Mouse (Mus musculus) liver, embryonic 14.5 days (tissue): ENCODE measurements around the gene Eid2. TPM values are rescaled to one million over a fixed set of nuclear protein-coding genes. Genes with fewer than 3 reads are reported as not detected.

ENCODE experiments used
- ATAC-seq: fragments of 200-750 bp; cut with Nextera tagmentation; 2 replicates; pipeline ENCODE4 v1.8.0; 2017; ENCODE audit warnings: moderate number of reproducible peaks, mild to moderate bottlenecking, moderate library complexity; ENCODE audit not compliant: insufficient read depth
- DNase-seq, 3 experiments: peaks; one replicate each; pipeline ENCODE4 v3.0.0-alpha.2; 2012 to 2013; ENCODE audit warnings: low read depth in 3 of 3, low spot score in 3 of 3
- H3K27ac ChIP-seq: fragments of 300-500 bp; sonication (generic); 2 replicates; pipeline ENCODE4 v1.5.1; 2014; ENCODE audit warnings: moderate library complexity, mild to moderate bottlenecking, control low read depth, inconsistent platforms
- H3K27me3 ChIP-seq: fragments of 300-500 bp; sonication (generic); 2 replicates; pipeline ENCODE4 v1.6.1; 2014; ENCODE audit warnings: mild to moderate bottlenecking, low read length, moderate library complexity; ENCODE audit not compliant: control insufficient read depth, insufficient read depth
- H3K36me3 ChIP-seq: fragments of 300-500 bp; sonication (generic); replicated peaks from 2 replicates; pipeline ENCODE4 v1.6.1; 2014; ENCODE audit warnings: low read depth; ENCODE audit not compliant: control insufficient read depth, insufficient read depth
- H3K4me1 ChIP-seq, 2 experiments: fragments of 200-500 bp in 1 of 2; fragments of 300-500 bp in 1 of 2; sonication (generic) in 1 of 2; replicated peaks; 2 replicates each; pipeline ENCODE4 v1.6.1; 2012 to 2014; ENCODE audit warnings: antibody characterized with exemption in 1 of 2, inconsistent platforms in 1 of 2, low read length in 1 of 2; ENCODE audit not compliant: control insufficient read depth in 2 of 2, insufficient read depth in 2 of 2
- H3K4me2 ChIP-seq: fragments of 300-500 bp; sonication (generic); 2 replicates; pipeline ENCODE4 v1.6.1; 2014; ENCODE audit warnings: low read depth, mild to moderate bottlenecking, control low read depth, moderate library complexity
- H3K4me3 ChIP-seq, 2 experiments: fragments of 200-500 bp in 1 of 2; fragments of 300-500 bp in 1 of 2; sonication (generic) in 1 of 2; 2 replicates each; pipeline ENCODE4 v1.5.1; 2012 to 2014; ENCODE audit warnings: low read depth in 2 of 2, low read length in 2 of 2, mild to moderate bottlenecking in 2 of 2, control low read depth in 1 of 2, inconsistent platforms in 1 of 2, moderate library complexity in 1 of 2; ENCODE audit not compliant: insufficient read depth in 1 of 2
- H3K9ac ChIP-seq: fragments of 300-500 bp; sonication (generic); replicated peaks from 2 replicates; pipeline ENCODE4 v1.6.1; 2014; ENCODE audit warnings: mild to moderate bottlenecking, control low read depth, moderate library complexity
- H3K9me3 ChIP-seq: fragments of 300-500 bp; sonication (generic); 2 replicates; pipeline ENCODE4 v1.6.1; 2016; ENCODE audit warnings: low read length, mixed read lengths; ENCODE audit not compliant: control insufficient read depth
- CTCF ChIP-seq: IDR thresholded peaks from 2 replicates; pipeline ENCODE4 v1.5.1; 2016; ENCODE audit warnings: antibody characterized with exemption, low read depth, control low read depth
- EP300 ChIP-seq: IDR thresholded peaks from 2 replicates; pipeline ENCODE4 v1.6.1; 2016; ENCODE audit warnings: antibody characterized with exemption, low read depth
- WGBS: fragments of 180-500 bp; shearing (Covaris S2); extraction: QIAGEN DNeasy Blood & Tissue Kit; methylation state at CpG from one replicate; pipeline ENCODE4 v1.1.7; 2014; ENCODE audit not compliant: insufficient replicate concordance; 5-methylcytosine and 5-hydroxymethylcytosine counted together
- polyA plus RNA-seq, 2 experiments: library from polyadenylated mRNA; depleted of rRNA in 1 of 2; stranded (reverse) in 1 of 2; unstranded in 1 of 2; fragments of >200 nt; fragmentation: Nextera tagmentation in 1 of 2; extraction: Ambion mirVana in 1 of 2; gene quantifications; 2 replicates each; pipeline versions ENCODE4 v1.2.1 to v1.2.3; 2012 to 2014

Gene Eid2
- polyA plus RNA-seq, 2 experiments: 0.38 to 2.3 TPM

DNA sequence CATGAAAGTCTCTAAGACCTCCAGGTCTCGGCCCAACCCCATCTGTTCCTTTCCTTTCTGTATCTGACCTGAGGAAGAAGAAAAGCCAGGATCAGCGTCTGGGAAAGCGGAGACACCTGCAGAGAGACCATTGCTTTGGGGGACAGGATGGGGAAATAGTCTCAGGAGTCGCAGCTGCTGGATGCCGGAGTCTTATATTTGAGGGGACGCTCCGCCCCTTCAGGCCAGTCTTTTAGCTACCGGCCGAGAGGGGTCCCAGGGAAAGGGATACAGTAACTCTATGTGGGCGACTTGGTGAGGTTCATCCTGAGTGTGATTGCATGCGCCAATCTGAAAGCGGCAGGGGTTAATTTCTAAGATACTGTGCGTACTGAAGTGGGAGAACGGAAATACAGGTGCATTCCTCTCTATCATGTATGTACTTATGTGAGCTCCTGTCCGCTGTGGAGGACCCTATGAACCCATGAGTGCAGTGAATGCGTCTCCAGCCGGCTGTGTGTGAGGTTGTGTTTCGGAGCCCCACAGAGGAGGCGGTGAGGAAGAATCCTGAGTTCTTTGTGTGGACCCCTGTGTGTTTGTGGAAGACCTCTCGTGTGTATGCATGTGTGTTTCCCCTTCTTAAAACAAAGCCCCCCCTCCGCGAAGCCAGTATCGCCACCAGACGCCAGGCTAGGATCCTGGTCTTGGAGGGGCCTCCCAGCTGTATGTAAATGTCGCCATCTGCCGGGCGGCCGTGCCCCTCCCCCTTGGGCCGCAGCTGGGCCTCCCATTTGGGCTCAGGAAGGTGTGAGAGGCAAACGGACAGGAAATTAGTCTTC, 34.1 kb downstream of the Eid2 start, which contains the start of gene Dll3:
Gene Dll3, minus strand, starts transcription at position 623 of the 818 bp plus-strand sequence.
- Histone ChIP-seq H3K9me3 (no peaks in the 10 kb centered on the region), H3K27ac (no peak within 1 kb of the TSS), H3K4me2 (peak within 1 kb of the TSS; percentile 36; the same call in 1 of the 2 replicates), H3K4me3 (0 out of 4 replicates have a peak within 1 kb of the TSS, but pooled peaks of 1 of the 2 experiments have one; percentile 4), H3K36me3 (peaks cover 15% of the 10 kb centered on the region), H3K9ac (no peak within 1 kb of the TSS), H3K4me1 (no peaks in the 10 kb centered on the region), H3K27me3 (peaks cover 40% of the 10 kb centered on the region)
- ATAC-seq (no peak), DNase-seq (no peak)
- TF ChIP-seq CTCF: peak; percentile 72
- TF ChIP-seq EP300: no peak
- 2% methylated on average over 30 of the region's 30 CpGs for WGBS

- Histone ChIP-seq H3K4me2 (no peak overlapping the region), H3K27ac (no peak overlapping the region), H3K9ac (no peak overlapping the region), H3K27me3 (peaks cover 18% of the 10 kb centered on the region), H3K36me3 (peaks cover 30% of the 10 kb centered on the region), H3K4me3 (no peak overlapping the region), H3K9me3 (no peaks in the 10 kb centered on the region), H3K4me1 (no peaks in the 10 kb centered on the region)
- WGBS: 81% methylated on average over 10 of the region's 10 CpGs
- ATAC-seq: no peak
- TF ChIP-seq CTCF (no peak), EP300 (no peak)
- DNase-seq: no peak
These were observed 38.0 kb downstream of the Eid2 start for GRCm38 (mm10) chr7:28305641-28306040.

- peaks cover 0 to 5% of the 10 kb centered on the region in 2 experiments; a peak in 3 of 4 replicates for H3K4me1 ChIP-seq
- WGBS: 86% methylated on average over 8 of the region's 8 CpGs
- no peak for DNase-seq
- H3K4me3 ChIP-seq: no peak overlapping the region
- TF ChIP-seq CTCF: no peak
- TF ChIP-seq EP300: no peak
- H3K27ac ChIP-seq: no peak overlapping the region
- H3K4me2 ChIP-seq: no peak overlapping the region
- peaks cover 30% of the 10 kb centered on the region for H3K36me3 ChIP-seq
- H3K9ac ChIP-seq: no peak overlapping the region
- peaks cover 12% of the 10 kb centered on the region for H3K27me3 ChIP-seq
- H3K9me3 ChIP-seq: no peaks in the 10 kb centered on the region
- no peak for ATAC-seq
These were observed 38.5 kb downstream of the Eid2 start for GRCm38 (mm10) chr7:28306216-28306615.

DNA sequence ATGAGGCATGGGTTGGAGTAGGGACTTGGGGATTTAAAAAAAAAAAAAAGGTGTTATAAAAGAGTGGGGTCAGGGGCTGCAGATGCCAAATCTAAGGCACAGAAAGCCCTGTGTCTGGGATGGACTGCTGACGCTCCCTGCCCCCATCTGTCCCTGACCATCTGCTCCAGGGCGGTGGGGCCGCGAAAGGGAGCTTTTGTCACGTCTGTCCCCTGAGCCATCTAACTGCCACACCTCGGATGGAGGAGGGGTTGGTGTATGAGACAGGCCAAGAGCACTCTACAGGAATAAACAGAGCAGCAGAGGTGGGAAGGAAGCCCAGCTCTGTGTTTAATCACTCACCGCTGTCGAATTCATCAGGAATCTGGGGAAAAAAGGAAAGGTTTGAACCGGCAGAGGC, 42.1 kb downstream of the Eid2 start:
- Histone ChIP-seq H3K36me3 (peaks cover 33% of the 10 kb centered on the region), H3K27ac (no peak overlapping the region), H3K4me2 (no peak overlapping the region), H3K4me3 (no peak overlapping the region), H3K4me1 (peaks cover 4 to 6% of the 10 kb centered on the region in 2 experiments; a peak in 3 of 4 replicates), H3K9ac (no peak overlapping the region), H3K27me3 (no peaks in the 10 kb centered on the region), H3K9me3 (no peaks in the 10 kb centered on the region)
- ATAC-seq (no peak), DNase-seq (no peak)
- TF ChIP-seq EP300 (no peak), CTCF (no peak)
- 70% methylated on average over 9 of the region's 9 CpGs for WGBS

DNA sequence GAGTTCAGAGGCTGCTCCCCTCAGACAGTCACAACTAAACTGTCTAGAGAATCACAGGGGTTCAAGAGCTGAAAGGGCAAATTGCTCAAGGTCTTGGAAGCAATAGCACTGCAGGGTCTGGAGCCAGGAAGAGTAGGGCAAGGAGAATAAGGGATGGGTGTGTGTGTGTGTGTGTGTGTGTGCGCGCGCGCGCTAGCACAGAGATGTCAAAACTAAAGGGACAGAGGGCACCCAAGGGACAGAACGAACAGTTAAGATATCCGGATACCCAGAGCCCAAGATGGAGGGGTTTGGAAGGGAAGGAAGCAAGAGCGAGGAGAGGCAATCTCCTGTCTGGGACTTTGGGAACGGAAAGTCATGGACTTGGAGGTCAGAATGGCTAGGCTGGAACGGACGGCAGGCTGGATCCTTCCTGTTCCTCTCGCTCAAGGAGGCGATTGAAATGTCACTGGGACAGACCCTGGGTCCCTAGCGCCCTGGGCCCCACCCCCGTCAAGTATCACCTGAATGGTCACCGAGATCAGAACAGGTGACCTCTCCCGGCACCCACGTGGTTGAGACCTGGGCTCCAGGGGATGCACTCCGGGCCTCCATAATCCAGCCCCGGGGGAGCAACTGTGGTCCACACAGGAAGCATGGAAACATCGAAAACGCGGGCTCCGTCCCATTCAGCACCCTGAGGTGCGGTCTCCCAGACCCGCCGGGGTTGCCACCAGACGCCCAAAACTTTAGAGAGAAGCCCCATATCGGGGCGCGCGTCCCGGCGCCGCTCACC, 43.7 kb downstream of the Eid2 start:
- TF ChIP-seq EP300: no peak
- no peak for TF ChIP-seq CTCF
- peak in 1 of 3 experiments; percentile 17 for DNase-seq
- peak overlapping the region; percentile 30; the same call in 1 of the 2 replicates for H3K27ac ChIP-seq

More for the DNA sequence above, 43.7 kb downstream of the Eid2 start:
- Histone ChIP-seq H3K4me3 (peak overlapping the region; percentile 95 to 99), H3K27me3 (no peaks in the 10 kb centered on the region), H3K9ac (peak overlapping the region; percentile 94), H3K9me3 (no peaks in the 10 kb centered on the region), H3K4me2 (peak overlapping the region; percentile 97), H3K4me1 (peaks cover 4 to 6% of the 10 kb centered on the region in 2 experiments; a peak in 3 of 4 replicates), H3K36me3 (peaks cover 39% of the 10 kb centered on the region)
- 3% methylated on average over 35 of the region's 35 CpGs for WGBS
- peak; percentile 55 for ATAC-seq
